Mouse (Mus musculus) left cerebral cortex, postnatal 14 days (tissue): ENCODE data around the gene Hnrnpab. TPM values are rescaled to one million over a fixed set of nuclear protein-coding genes. Genes with fewer than 3 reads are reported as not detected.
"Not testable (repeated sequence)": the region's sequence is repeated elsewhere in the genome, so short reads cannot be mapped to it uniquely, and the experiment has no call there.

Experiments
- DNase-seq, 2 experiments: peaks; one replicate each; pipeline ENCODE4 v3.0.0; 2021 to 2022; ENCODE audit warnings: low spot score in 2 of 2, mixed read lengths in 1 of 2
- intact Hi-C: fragments of 180-260 bp; cut with DNase I; formaldehyde crosslinking; loops from one replicate; pipeline ENCODE4 v1.15.1; 2025
- total RNA-seq, 2 experiments: library from RNA; stranded (reverse); gene quantifications; 2 replicates each; pipeline ENCODE4 v1.2.3; 2021

Gene Hnrnpab
- total RNA-seq, 2 experiments from 2014 or later: 131 to 144 TPM

GRCm38 (mm10) chr11:51636323-51636684, 29.7 kb upstream of the Hnrnpab start:
- peak; percentile 63 to 72 for DNase-seq
- intact Hi-C loops: no loop called here

GRCm38 (mm10) chr11:51635525-51636322, 29.1 kb upstream of the Hnrnpab start, which contains the start of gene Rmnd5b:
Gene Rmnd5b, minus strand, starts transcription at chr11:51635896.
- intact Hi-C loops: no loop called here
- DNase-seq: peak; percentile 95 to 97

GRCm38 (mm10) chr11:51635127-51635524, 28.5 kb upstream of the Hnrnpab start:
- intact Hi-C loops: no loop called here
- DNase-seq: no peak

GRCm38 (mm10) chr11:51633721-51634120, 27.1 kb upstream of the Hnrnpab start:
- DNase-seq: no peak
- intact Hi-C loops: no loop called here

GRCm38 (mm10) chr11:51633200-51633599, 26.6 kb upstream of the Hnrnpab start:
- intact Hi-C loops, DNase-seq: not testable (repeated sequence)

- intact Hi-C loops: no loop called here
- DNase-seq: no peak
Observed at GRCm38 (mm10) chr11:51632130-51632753, 25.6 kb upstream of the Hnrnpab start.

- DNase-seq: peak; percentile 53 to 78
- intact Hi-C loops: no loop called here
Observed at GRCm38 (mm10) chr11:51629651-51630314, 23.1 kb upstream of the Hnrnpab start.

GRCm38 (mm10) chr11:51627907-51628306, 21.3 kb upstream of the Hnrnpab start:
- intact Hi-C loops: no loop called here
- DNase-seq: no peak

- DNase-seq: no peak
- intact Hi-C loops: no loop called here
Observed at GRCm38 (mm10) chr11:51627425-51627824, 20.8 kb upstream of the Hnrnpab start.

GRCm38 (mm10) chr11:51625187-51625820, 18.7 kb upstream of the Hnrnpab start:
- intact Hi-C loops: no loop called here
- no peak for DNase-seq

GRCm38 (mm10) chr11:51622971-51623491, 16.4 kb upstream of the Hnrnpab start:
- intact Hi-C loops: no loop called here
- peak; percentile 76 to 91 for DNase-seq

- no peak for DNase-seq
- intact Hi-C loops: no loop called here
Observed at GRCm38 (mm10) chr11:51621776-51622175, 15.1 kb upstream of the Hnrnpab start.

GRCm38 (mm10) chr11:51620084-51620483, 13.4 kb upstream of the Hnrnpab start:
- intact Hi-C loops: no loop called here
- no peak for DNase-seq

GRCm38 (mm10) chr11:51619409-51620060, 12.9 kb upstream of the Hnrnpab start, which contains the start of gene Nhp2:
Gene Nhp2, plus strand, starts transcription at chr11:51619735.
- intact Hi-C loops: no loop called here

GRCm38 (mm10) chr11:51618894-51619408, 12.3 kb upstream of the Hnrnpab start:
- DNase-seq: no peak
- intact Hi-C loops: no loop called here

More at GRCm38 (mm10) chr11:51619409-51620060, 12.9 kb upstream of the Hnrnpab start, which contains the start of gene Nhp2:
- DNase-seq: peak; percentile 90 to 98

- peak; percentile 82 to 83 for DNase-seq
- intact Hi-C loops: loop anchor here (1.0 kb wide), 1 partner anchor 64 kb away; no protein-coding TSS in a partner anchor
Observed at GRCm38 (mm10) chr11:51617693-51618092, 11.0 kb upstream of the Hnrnpab start.

- intact Hi-C loops, DNase-seq: not testable (repeated sequence)
Observed at GRCm38 (mm10) chr11:51616113-51616512, 9.5 kb upstream of the Hnrnpab start.

GRCm38 (mm10) chr11:51615601-51616000, 9.0 kb upstream of the Hnrnpab start:
- DNase-seq: no peak
- intact Hi-C loops: no loop called here

GRCm38 (mm10) chr11:51615129-51615528, 8.5 kb upstream of the Hnrnpab start:
- DNase-seq: no peak
- intact Hi-C loops: no loop called here
